Mouse (Mus musculus): ENCODE data around the gene Gm17027.
"Not testable (repeated sequence)": the region's sequence is repeated elsewhere in the genome, so short reads cannot be mapped to it uniquely, and the experiment has no call there.

Gm17027 gene

DNA sequence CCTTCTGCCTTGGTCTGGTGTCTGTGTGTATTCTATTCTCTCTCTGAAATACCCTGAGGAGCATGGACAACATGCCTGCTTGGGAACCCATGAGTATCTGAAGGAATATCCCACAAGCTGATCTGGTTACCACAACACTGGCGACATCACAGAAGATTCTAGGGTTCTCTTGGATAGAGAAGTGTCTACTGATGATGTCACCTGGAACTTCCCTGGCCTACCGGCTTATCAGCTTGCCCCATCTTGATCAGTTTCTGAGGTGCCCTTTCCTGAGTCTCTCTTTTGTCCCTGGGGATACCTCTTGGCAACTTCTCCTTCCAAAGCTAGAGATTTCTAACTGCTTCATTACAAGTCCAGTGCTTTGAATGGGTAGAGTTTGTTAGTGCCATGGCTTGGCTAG is at the start of gene Gm17027:
Gene Gm17027, minus strand, starts transcription at position 101 of the 400 bp plus-strand sequence.
- DNase-seq (ENCODE audit: extremely low spot score): not testable (repeated sequence)

DNA sequence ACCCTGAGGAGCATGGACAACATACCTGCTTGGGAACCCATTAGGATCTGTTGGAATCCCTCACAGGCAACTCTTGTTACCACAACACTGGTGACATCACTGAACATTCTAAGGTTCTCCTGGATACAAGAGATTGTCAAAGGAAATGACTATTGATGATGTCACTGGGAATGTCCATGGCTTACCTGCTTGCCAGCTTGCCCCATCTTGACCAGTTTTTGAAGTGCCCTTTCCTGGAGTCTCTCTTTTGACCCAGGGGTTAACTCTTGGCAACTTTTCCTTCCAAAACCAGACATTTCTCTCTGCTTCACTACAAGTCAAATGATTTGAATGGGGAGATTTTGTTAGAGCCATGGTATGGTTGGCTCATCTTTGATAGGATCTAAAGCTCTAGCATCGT is 28.3 kb upstream of the Gm17027 start, which contains the start of gene Gm3573:
Gene Gm3573, minus strand, starts transcription at position 101 of the 400 bp plus-strand sequence.
- not testable (repeated sequence) for DNase-seq (ENCODE audit: extremely low spot score)

DNA sequence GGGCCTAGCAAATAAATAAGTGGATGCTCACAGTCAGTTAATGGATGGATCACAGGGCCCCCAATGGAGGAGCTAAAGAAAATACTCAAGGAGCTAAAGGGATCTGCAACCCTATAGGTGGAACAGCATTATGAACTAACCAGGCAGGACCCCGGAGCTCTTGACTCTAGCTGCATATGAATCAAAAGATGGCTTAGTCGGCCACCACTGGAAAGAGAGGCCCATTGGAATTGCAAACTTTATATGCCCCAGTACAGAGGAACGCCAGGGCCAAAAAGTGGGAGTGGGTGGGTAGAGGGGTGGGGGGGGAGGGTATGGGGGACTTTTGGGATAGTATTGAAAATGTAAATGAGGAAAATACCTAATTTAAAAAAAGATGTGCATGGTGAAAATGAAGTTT is 21.5 kb upstream of the Gm17027 start:
- not testable (repeated sequence) for DNase-seq (ENCODE audit: extremely low spot score)

DNA sequence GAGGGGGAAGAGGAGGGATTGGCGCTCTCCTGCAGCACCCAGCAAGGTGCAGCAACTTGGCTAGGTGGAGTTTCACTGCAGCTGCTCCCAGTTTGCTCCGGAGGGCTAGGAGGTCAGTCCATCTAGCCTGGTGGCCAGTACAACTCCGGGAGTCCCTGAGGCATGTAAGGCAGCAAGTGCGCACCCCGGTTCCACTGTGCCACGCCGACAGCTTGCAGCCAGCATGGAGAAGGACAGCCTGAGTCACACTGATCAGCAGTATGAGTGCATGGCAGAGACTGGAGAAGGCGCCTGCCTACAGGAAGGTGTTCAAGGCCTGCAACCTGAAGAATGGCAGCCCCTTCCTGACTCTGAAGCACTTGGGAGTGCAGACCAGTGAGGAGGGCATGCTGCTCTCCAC is 27.9 kb downstream of the Gm17027 start:
- not testable (repeated sequence) for DNase-seq (ENCODE audit: extremely low spot score)

GRCm38 (mm10) chr14:42133806-42134205 is 28.6 kb downstream of the Gm17027 start:
- DNase-seq (ENCODE audit: extremely low spot score): not testable (repeated sequence)

- not testable (repeated sequence) for DNase-seq (ENCODE audit: extremely low spot score)
Measured at GRCm38 (mm10) chr14:42117269-42117668, 45.2 kb downstream of the Gm17027 start, which contains the start of gene Gm7951. TSS of gene Gm7951 (minus strand) at chr14:42117369.
